Mouse (Mus musculus) limb, embryonic 14.5 days (tissue): ENCODE measurements around the gene Pou2f1. TPM values are rescaled to one million over a fixed set of nuclear protein-coding genes. Genes with fewer than 3 reads are reported as not detected.

Experiments used
- ATAC-seq: fragments of 200-750 bp; cut with Nextera tagmentation; 2 replicates; pipeline ENCODE4 v1.8.0; 2017; ENCODE audit warnings: low read depth, moderate number of reproducible peaks, moderate TSS enrichment; ENCODE audit not compliant: low FRiP score
- DNase-seq: peaks from one replicate; pipeline ENCODE4 v3.0.0-alpha.2; 2015; ENCODE audit warnings: low spot score
- H3K27ac ChIP-seq: fragments of 300-500 bp; sonication (generic); replicated peaks from 2 replicates; pipeline ENCODE4 v1.5.1; 2014; ENCODE audit warnings: low read depth, mild to moderate bottlenecking, low read length, moderate library complexity, mixed read lengths
- H3K27me3 ChIP-seq: fragments of 300-500 bp; sonication (generic); 2 replicates; pipeline ENCODE4 v1.6.1; 2014; ENCODE audit warnings: low read length, mixed read lengths; ENCODE audit not compliant: control insufficient read depth, insufficient read depth
- H3K36me3 ChIP-seq: fragments of 300-500 bp; sonication (generic); 2 replicates; pipeline ENCODE4 v1.6.1; 2014; ENCODE audit warnings: mild to moderate bottlenecking, low read length, moderate library complexity, mixed read lengths; ENCODE audit not compliant: control insufficient read depth, insufficient read depth
- H3K4me1 ChIP-seq: fragments of 300-500 bp; sonication (generic); 2 replicates; pipeline ENCODE4 v1.6.1; 2014; ENCODE audit warnings: antibody characterized with exemption, low read length, mixed read lengths; ENCODE audit not compliant: control insufficient read depth, insufficient read depth
- H3K4me2 ChIP-seq: fragments of 300-500 bp; sonication (generic); replicated peaks from 2 replicates; pipeline ENCODE4 v1.6.1; 2014; ENCODE audit warnings: low read depth, mild to moderate bottlenecking, low read length, moderate library complexity; ENCODE audit not compliant: severe bottlenecking
- H3K4me3 ChIP-seq: fragments of 300-500 bp; sonication (generic); replicated peaks from 2 replicates; pipeline ENCODE4 v1.5.1; 2014; ENCODE audit warnings: low read length
- H3K9ac ChIP-seq: fragments of 300-500 bp; sonication (generic); 2 replicates; pipeline ENCODE4 v1.6.1; 2014; ENCODE audit warnings: mild to moderate bottlenecking, low read depth, low read length, moderate library complexity; ENCODE audit not compliant: severe bottlenecking
- H3K9me3 ChIP-seq: fragments of 300-500 bp; sonication (generic); 2 replicates; pipeline ENCODE4 v1.6.1; 2016; ENCODE audit warnings: low read length; ENCODE audit not compliant: control insufficient read depth
- POLR2A ChIP-seq: fragments of 200-500 bp; IDR thresholded peaks from 2 replicates; pipeline ENCODE4 v1.8.0; 2012; ENCODE audit warnings: inconsistent platforms, mild to moderate bottlenecking, moderate library complexity, borderline replicate concordance; ENCODE audit not compliant: insufficient read depth, insufficient read length; ENCODE audit errors: extremely low read depth
- WGBS: fragments of 180-500 bp; shearing (Covaris S2); extraction: QIAGEN DNeasy Blood & Tissue Kit; methylation state at CpG from one replicate; pipeline ENCODE4 v1.1.7; 2014; 5-methylcytosine and 5-hydroxymethylcytosine counted together
- polyA plus RNA-seq, 2 experiments: library from polyadenylated mRNA; depleted of rRNA in 1 of 2; stranded (reverse) in 1 of 2; unstranded in 1 of 2; fragments of >200 nt; fragmentation: Nextera tagmentation in 1 of 2; extraction: Ambion mirVana in 1 of 2; gene quantifications; 2 replicates each; pipeline versions ENCODE4 v1.2.1 to v1.2.3; 2012 to 2014

The Pou2f1 gene
- polyA plus RNA-seq, 2 experiments, result 7.3 to 16.4 TPM

DNA sequence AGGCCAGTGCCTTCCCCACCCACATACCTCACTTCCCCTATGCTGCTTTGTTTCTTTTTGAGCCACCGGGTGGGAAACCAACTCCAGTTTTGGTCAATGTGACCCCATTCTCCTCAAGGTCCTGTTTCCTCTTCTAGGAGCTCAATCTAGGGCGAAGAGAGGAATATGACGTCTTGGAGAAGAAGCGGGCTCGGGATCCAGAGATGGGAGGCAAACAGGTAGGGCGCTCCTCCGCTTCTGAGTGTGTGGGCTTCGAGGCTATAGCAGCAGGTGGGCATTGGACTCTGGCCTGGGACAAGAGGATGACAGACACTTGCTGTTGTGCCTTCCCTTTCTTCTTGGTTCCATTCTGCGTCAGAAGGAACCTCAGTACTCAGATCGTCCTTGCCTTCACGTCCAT is 145.2 kb downstream of the Pou2f1 start:
- Histone ChIP-seq H3K9ac (no peak overlapping the region), H3K4me3 (no peak overlapping the region), H3K9me3 (no peaks in the 10 kb centered on the region), H3K27me3 (no peaks in the 10 kb centered on the region), H3K4me2 (no peak overlapping the region), H3K36me3 (no peaks in the 10 kb centered on the region), H3K27ac (no peak overlapping the region), H3K4me1 (no peaks in the 10 kb centered on the region)
- ATAC-seq, result no peak
- no peak for DNase-seq
- TF ChIP-seq POLR2A, result no peak
- 93% methylated on average over 11 of the region's 11 CpGs for WGBS

DNA sequence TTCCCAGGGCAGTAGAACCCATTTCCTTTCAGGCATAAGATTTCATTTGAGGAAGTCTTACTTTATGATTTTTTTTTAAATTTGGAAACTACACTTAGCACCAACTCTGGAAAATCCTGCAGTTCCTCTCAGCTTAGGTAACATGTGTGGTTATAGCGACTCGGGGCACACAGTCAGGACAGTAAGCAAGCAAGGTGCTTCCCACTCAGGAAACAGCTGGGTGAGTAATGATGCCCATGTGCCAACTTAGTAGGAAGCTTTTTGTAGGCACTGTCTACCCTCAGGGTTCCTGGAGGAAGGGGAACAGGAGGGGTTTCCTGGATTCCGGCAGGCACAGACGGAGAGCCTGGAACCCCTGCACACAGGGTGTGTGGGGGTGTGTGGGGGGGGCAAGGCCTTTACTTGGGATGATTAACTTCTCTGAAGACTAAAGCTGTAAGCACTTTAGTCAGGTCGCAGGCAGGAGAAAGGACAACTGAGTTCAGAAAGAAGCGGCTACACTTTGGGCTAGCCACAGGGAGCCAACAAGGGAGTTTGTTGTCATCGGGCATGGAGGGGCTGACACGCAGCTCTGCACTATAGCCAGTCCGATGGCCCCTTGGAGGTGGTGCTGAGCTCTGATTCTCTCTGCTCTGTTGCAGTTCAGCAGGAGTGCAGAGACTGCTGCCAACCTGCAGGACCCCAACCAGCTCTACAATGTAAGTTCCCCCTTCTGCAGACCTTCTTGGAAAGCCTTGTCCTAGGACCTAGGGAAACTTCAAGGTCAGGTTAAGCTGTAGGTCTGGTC is 146.5 kb downstream of the Pou2f1 start:
- no peak for ATAC-seq
- 63% methylated on average over 9 of the region's 9 CpGs for WGBS
- H3K4me2 ChIP-seq, result no peak overlapping the region

DNA sequence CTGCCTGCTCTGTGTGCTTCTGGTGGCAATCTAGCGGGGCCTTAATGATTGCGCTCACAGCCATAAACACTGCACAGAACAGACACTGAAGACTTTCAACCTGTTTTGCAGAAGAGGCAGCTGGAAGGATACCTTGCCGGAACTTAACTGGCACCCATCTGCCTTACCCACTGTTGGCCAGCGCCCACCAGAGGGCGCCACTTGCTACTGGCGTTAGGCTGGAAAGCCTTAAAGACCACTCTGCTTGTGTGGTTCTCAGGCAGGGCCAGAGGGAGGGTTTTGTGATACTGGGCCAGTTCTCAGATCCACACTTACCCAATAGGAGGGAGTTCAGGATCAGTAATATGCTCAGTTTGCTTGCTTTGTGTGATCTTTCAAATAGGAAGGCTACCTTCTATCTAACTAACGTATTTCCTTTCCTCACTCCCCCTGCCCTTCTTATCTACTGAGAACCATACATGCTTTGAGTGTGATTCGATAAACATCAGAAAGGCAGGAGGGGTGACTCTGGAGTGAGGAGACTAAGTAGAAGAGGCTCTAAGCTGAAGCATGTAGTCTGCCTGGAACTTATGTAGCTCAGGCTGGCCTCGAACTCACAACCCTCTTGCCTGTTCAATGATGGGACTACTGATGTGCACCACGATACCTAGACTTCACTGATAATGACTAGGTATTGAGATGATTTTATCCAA is 148.6 kb downstream of the Pou2f1 start:
- no peak for ATAC-seq
- TF ChIP-seq POLR2A, result no peak
- H3K27ac ChIP-seq, result no peak overlapping the region
- peak; percentile 31 for DNase-seq
- H3K9me3 ChIP-seq, result no peaks in the 10 kb centered on the region
- no peaks in the 10 kb centered on the region for H3K4me1 ChIP-seq
- H3K4me2 ChIP-seq, result no peak overlapping the region
- H3K36me3 ChIP-seq, result no peaks in the 10 kb centered on the region
- H3K4me3 ChIP-seq, result no peak overlapping the region
- 58% methylated on average over 10 of the region's 10 CpGs for WGBS
- no peak overlapping the region for H3K9ac ChIP-seq
- H3K27me3 ChIP-seq, result no peaks in the 10 kb centered on the region

More for the DNA sequence above, 146.5 kb downstream of the Pou2f1 start:
- Histone ChIP-seq H3K4me1 (no peaks in the 10 kb centered on the region), H3K4me3 (no peak overlapping the region), H3K9me3 (no peaks in the 10 kb centered on the region), H3K36me3 (no peaks in the 10 kb centered on the region), H3K9ac (no peak overlapping the region), H3K27ac (no peak overlapping the region), H3K27me3 (no peaks in the 10 kb centered on the region)
- DNase-seq, result no peak
- TF ChIP-seq POLR2A, result no peak

DNA sequence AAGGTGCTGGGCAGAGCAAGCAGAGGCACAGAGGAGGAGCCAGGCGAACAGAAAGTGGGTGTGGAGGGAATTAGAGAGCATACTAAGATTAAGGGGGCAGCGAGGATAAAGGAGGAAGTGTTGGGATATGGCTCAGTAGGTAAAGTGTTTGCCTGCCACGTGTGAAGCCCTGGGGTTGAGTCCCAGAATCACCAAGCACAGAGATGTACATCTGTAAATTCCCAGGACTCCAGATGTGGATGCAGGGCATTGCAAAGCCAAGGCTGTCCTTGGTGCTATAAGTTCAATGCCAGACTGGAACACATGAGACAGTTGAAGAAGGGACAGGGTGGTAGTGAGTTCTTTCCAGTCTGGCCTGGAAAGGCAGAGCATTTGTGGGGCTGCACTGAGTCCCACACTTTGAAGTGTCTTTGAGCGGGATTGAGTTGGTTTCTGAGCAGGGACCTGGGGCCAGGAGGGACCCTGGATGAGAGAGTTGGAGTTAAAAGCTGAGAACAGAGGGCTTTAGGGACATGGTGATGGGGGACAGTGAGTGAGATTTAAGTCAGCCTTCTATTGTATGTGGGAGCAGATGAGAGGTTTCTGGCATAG is 149.3 kb downstream of the Pou2f1 start:
- H3K9me3 ChIP-seq, result no peaks in the 10 kb centered on the region
- no peak for ATAC-seq
- H3K9ac ChIP-seq, result no peak overlapping the region
- 41% methylated on average over 4 of the region's 4 CpGs for WGBS
- no peak overlapping the region for H3K4me2 ChIP-seq
- H3K27me3 ChIP-seq, result no peaks in the 10 kb centered on the region
- DNase-seq, result no peak
- no peaks in the 10 kb centered on the region for H3K4me1 ChIP-seq
- no peak overlapping the region for H3K27ac ChIP-seq
- no peaks in the 10 kb centered on the region for H3K36me3 ChIP-seq
- H3K4me3 ChIP-seq, result no peak overlapping the region
- no peak for TF ChIP-seq POLR2A

DNA sequence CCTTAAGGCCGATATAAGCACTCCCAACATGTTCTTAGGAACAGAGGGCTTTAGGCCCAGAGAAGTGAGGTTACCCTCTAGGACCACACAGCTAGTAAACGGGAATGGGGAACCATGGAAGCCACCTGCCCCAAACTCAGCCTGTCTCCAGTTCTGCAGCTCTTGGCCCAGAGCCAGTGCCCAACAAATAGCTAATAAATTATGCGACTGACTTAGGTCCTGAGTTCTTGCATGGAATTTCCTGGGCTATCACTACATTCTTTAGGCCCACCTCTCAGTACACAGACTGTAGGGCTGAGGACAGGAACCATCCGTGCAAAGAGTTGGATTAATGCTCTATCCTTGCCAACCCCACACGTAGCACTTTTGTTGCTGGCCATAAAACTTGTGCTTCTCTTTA is 150.3 kb downstream of the Pou2f1 start:
- Histone ChIP-seq H3K27me3 (no peaks in the 10 kb centered on the region), H3K27ac (no peak overlapping the region), H3K36me3 (no peaks in the 10 kb centered on the region), H3K4me2 (no peak overlapping the region), H3K4me1 (no peaks in the 10 kb centered on the region), H3K4me3 (no peak overlapping the region), H3K9me3 (no peaks in the 10 kb centered on the region), H3K9ac (no peak overlapping the region)
- 25% methylated on average over 5 of the region's 5 CpGs for WGBS
- DNase-seq (no peak), ATAC-seq (peak; percentile 31; the same call in 1 of the 2 replicates)
- no peak for TF ChIP-seq POLR2A
